Mouse (Mus musculus) intestine, embryonic 15.5 days (tissue): ENCODE data around the gene Ell2. TPM values are rescaled to one million over a fixed set of nuclear protein-coding genes. Genes with fewer than 3 reads are reported as not detected.
"Not testable (repeated sequence)": the region's sequence is repeated elsewhere in the genome, so short reads cannot be mapped to it uniquely, and the experiment has no call there.

Experiments used
- ATAC-seq: fragments of 200-750 bp; cut with Nextera tagmentation; 2 replicates; pipeline ENCODE4 v1.8.0; 2017; ENCODE audit warnings: moderate TSS enrichment, moderate library complexity
- H3K27ac ChIP-seq: fragments of 300-500 bp; sonication (generic); 2 replicates; pipeline ENCODE4 v1.5.1; 2015; ENCODE audit warnings: mild to moderate bottlenecking, inconsistent platforms
- H3K27me3 ChIP-seq: fragments of 300-500 bp; sonication (generic); replicated peaks from 2 replicates; pipeline ENCODE4 v1.6.1; 2015; ENCODE audit warnings: inconsistent platforms
- H3K36me3 ChIP-seq: fragments of 300-500 bp; sonication (generic); 2 replicates; pipeline ENCODE4 v1.6.1; 2015; ENCODE audit warnings: inconsistent platforms
- H3K4me1 ChIP-seq: fragments of 300-500 bp; sonication (generic); replicated peaks from 2 replicates; pipeline ENCODE4 v1.6.1; 2015; ENCODE audit warnings: inconsistent platforms
- H3K4me2 ChIP-seq: fragments of 300-500 bp; sonication (generic); replicated peaks from 2 replicates; pipeline ENCODE4 v1.6.1; 2015; ENCODE audit warnings: mild to moderate bottlenecking, inconsistent platforms
- H3K4me3 ChIP-seq: fragments of 300-500 bp; sonication (generic); replicated peaks from 2 replicates; pipeline ENCODE4 v1.5.1; 2015; ENCODE audit warnings: inconsistent platforms
- H3K9ac ChIP-seq: fragments of 300-500 bp; sonication (generic); 2 replicates; pipeline ENCODE4 v1.6.1; 2015; ENCODE audit warnings: inconsistent platforms
- H3K9me3 ChIP-seq: fragments of 300-500 bp; sonication (generic); 2 replicates; pipeline ENCODE4 v1.6.1; 2016; ENCODE audit warnings: inconsistent platforms
- WGBS: fragments of 180-500 bp; shearing (Covaris S2); methylation state at CpG from one replicate; pipeline ENCODE4 v1.1.7; 2015; 5-methylcytosine and 5-hydroxymethylcytosine counted together
- polyA plus RNA-seq: library from polyadenylated mRNA; unstranded; fragments of >200 nt; fragmentation: Nextera tagmentation; extraction: Ambion mirVana; gene quantifications from 2 replicates; pipeline ENCODE4 v1.2.1, GENCODE M21; 2015

Ell2 gene
- polyA plus RNA-seq, 1 experiment from 2014 or later, result 5.7 TPM

- H3K9ac ChIP-seq, ATAC-seq, H3K4me3 ChIP-seq, H3K4me2 ChIP-seq, H3K27me3 ChIP-seq, H3K36me3 ChIP-seq, H3K27ac ChIP-seq, H3K9me3 ChIP-seq: not testable (repeated sequence)
- 87% methylated on average over 4 of the region's 4 CpGs for WGBS
- peaks cover 12% of the 10 kb centered on the region; the same call in 1 of the 2 replicates for H3K4me1 ChIP-seq
Observed at GRCm38 (mm10) chr13:75711517-75711916, 5.0 kb downstream of the Ell2 start.

- H3K27me3 ChIP-seq, H3K9me3 ChIP-seq, H3K27ac ChIP-seq, H3K4me2 ChIP-seq, ATAC-seq, H3K4me3 ChIP-seq, H3K9ac ChIP-seq, H3K36me3 ChIP-seq: not testable (repeated sequence)
- WGBS, result 90% methylated on average over 5 of the region's 5 CpGs
- H3K4me1 ChIP-seq, result peaks cover 12% of the 10 kb centered on the region; the same call in 1 of the 2 replicates
Observed at GRCm38 (mm10) chr13:75712544-75712943, 6.0 kb downstream of the Ell2 start.

GRCm38 (mm10) chr13:75714407-75714806, 7.8 kb downstream of the Ell2 start:
- no peaks in the 10 kb centered on the region for H3K9me3 ChIP-seq
- 85% methylated on average over 6 of the region's 6 CpGs for WGBS
- no peaks in the 10 kb centered on the region for H3K27me3 ChIP-seq
- no peak overlapping the region for H3K4me2 ChIP-seq
- no peak overlapping the region for H3K27ac ChIP-seq
- no peak overlapping the region for H3K4me3 ChIP-seq
- ATAC-seq, result no peak
- H3K9ac ChIP-seq, result no peak overlapping the region
- no peaks in the 10 kb centered on the region for H3K36me3 ChIP-seq
- H3K4me1 ChIP-seq, result 0 out of 2 replicates have a peak, but pooled peaks cover 2% of the 10 kb centered on the region

GRCm38 (mm10) chr13:75717638-75718302, 11.2 kb downstream of the Ell2 start:
- Histone ChIP-seq H3K9ac (no peak overlapping the region), H3K4me1 (no peaks in the 10 kb centered on the region), H3K36me3 (no peaks in the 10 kb centered on the region), H3K4me3 (no peak overlapping the region), H3K27ac (no peak overlapping the region), H3K4me2 (no peak overlapping the region), H3K9me3 (no peaks in the 10 kb centered on the region), H3K27me3 (no peaks in the 10 kb centered on the region)
- no peak for ATAC-seq
- WGBS, result 73% methylated on average over 3 of the region's 3 CpGs

GRCm38 (mm10) chr13:75718376-75718775, 11.8 kb downstream of the Ell2 start:
- no peak overlapping the region for H3K4me2 ChIP-seq
- H3K9ac ChIP-seq, result no peak overlapping the region
- H3K9me3 ChIP-seq, result no peaks in the 10 kb centered on the region
- H3K4me1 ChIP-seq, result no peaks in the 10 kb centered on the region
- H3K4me3 ChIP-seq, result no peak overlapping the region
- no peak overlapping the region for H3K27ac ChIP-seq
- H3K36me3 ChIP-seq, result no peaks in the 10 kb centered on the region
- H3K27me3 ChIP-seq, result no peaks in the 10 kb centered on the region
- ATAC-seq, result no peak

- no peak overlapping the region for H3K4me3 ChIP-seq
- no peak for ATAC-seq
- no peaks in the 10 kb centered on the region for H3K9me3 ChIP-seq
- no peaks in the 10 kb centered on the region for H3K4me1 ChIP-seq
- H3K36me3 ChIP-seq, result no peaks in the 10 kb centered on the region
- no peaks in the 10 kb centered on the region for H3K27me3 ChIP-seq
- no peak overlapping the region for H3K9ac ChIP-seq
- H3K4me2 ChIP-seq, result no peak overlapping the region
- WGBS, result 89% methylated on average over 4 of the region's 4 CpGs
- no peak overlapping the region for H3K27ac ChIP-seq
Observed at GRCm38 (mm10) chr13:75719645-75720044, 13.1 kb downstream of the Ell2 start.

- H3K4me1 ChIP-seq, result no peaks in the 10 kb centered on the region
- no peaks in the 10 kb centered on the region for H3K27me3 ChIP-seq
- H3K4me3 ChIP-seq, result no peak overlapping the region
- H3K36me3 ChIP-seq, result no peaks in the 10 kb centered on the region
- H3K27ac ChIP-seq, result no peak overlapping the region
- no peak overlapping the region for H3K9ac ChIP-seq
- 58% methylated on average over 4 of the region's 4 CpGs for WGBS
- no peak overlapping the region for H3K4me2 ChIP-seq
- peak; percentile 41; the same call in 1 of the 2 replicates for ATAC-seq
- H3K9me3 ChIP-seq, result no peaks in the 10 kb centered on the region
Observed at GRCm38 (mm10) chr13:75726569-75727373, 20.2 kb downstream of the Ell2 start.

- Histone ChIP-seq H3K9ac (no peak overlapping the region), H3K27ac (no peak overlapping the region), H3K36me3 (no peaks in the 10 kb centered on the region), H3K4me3 (no peak overlapping the region), H3K9me3 (no peaks in the 10 kb centered on the region), H3K27me3 (no peaks in the 10 kb centered on the region), H3K4me1 (no peaks in the 10 kb centered on the region), H3K4me2 (no peak overlapping the region)
- ATAC-seq, result no peak
- 89% methylated on average over 1 of the region's 1 CpGs for WGBS
Observed at GRCm38 (mm10) chr13:75727932-75728331, 21.4 kb downstream of the Ell2 start.

- ATAC-seq, result no peak
- H3K4me2 ChIP-seq, result no peak overlapping the region
- no peaks in the 10 kb centered on the region for H3K9me3 ChIP-seq
- no peak overlapping the region for H3K27ac ChIP-seq
- H3K4me1 ChIP-seq, result no peaks in the 10 kb centered on the region
- 74% methylated on average over 1 of the region's 1 CpGs for WGBS
- H3K4me3 ChIP-seq, result no peak overlapping the region
- no peak overlapping the region for H3K9ac ChIP-seq
- no peaks in the 10 kb centered on the region for H3K36me3 ChIP-seq
- H3K27me3 ChIP-seq, result no peaks in the 10 kb centered on the region
Observed at GRCm38 (mm10) chr13:75729834-75730233, 23.3 kb downstream of the Ell2 start.

GRCm38 (mm10) chr13:75730717-75731116, 24.2 kb downstream of the Ell2 start:
- Histone ChIP-seq H3K27me3 (no peaks in the 10 kb centered on the region), H3K9me3 (no peaks in the 10 kb centered on the region), H3K4me1 (no peaks in the 10 kb centered on the region), H3K27ac (no peak overlapping the region), H3K4me3 (no peak overlapping the region), H3K36me3 (no peaks in the 10 kb centered on the region), H3K4me2 (no peak overlapping the region), H3K9ac (no peak overlapping the region)
- no peak for ATAC-seq

GRCm38 (mm10) chr13:75733594-75734161, 27.1 kb downstream of the Ell2 start:
- ATAC-seq, result peak; percentile 63; the same call in 1 of the 2 replicates

GRCm38 (mm10) chr13:75734231-75734630, 27.7 kb downstream of the Ell2 start:
- 90% methylated on average over 5 of the region's 5 CpGs for WGBS
- Histone ChIP-seq H3K4me2 (no peak overlapping the region), H3K9ac (no peak overlapping the region), H3K9me3 (no peaks in the 10 kb centered on the region), H3K27me3 (no peaks in the 10 kb centered on the region), H3K36me3 (no peaks in the 10 kb centered on the region), H3K27ac (no peak overlapping the region), H3K4me1 (0 out of 2 replicates have a peak, but pooled peaks cover 2% of the 10 kb centered on the region), H3K4me3 (no peak overlapping the region)
- no peak for ATAC-seq

More at GRCm38 (mm10) chr13:75733594-75734161, 27.1 kb downstream of the Ell2 start:
- H3K27me3 ChIP-seq, result no peaks in the 10 kb centered on the region
- no peak overlapping the region for H3K27ac ChIP-seq
- WGBS, result 66% methylated on average over 3 of the region's 3 CpGs
- H3K9ac ChIP-seq, result no peak overlapping the region
- H3K4me2 ChIP-seq, result no peak overlapping the region
- H3K4me1 ChIP-seq, result 0 out of 2 replicates have a peak, but pooled peaks cover 2% of the 10 kb centered on the region
- H3K36me3 ChIP-seq, result no peaks in the 10 kb centered on the region
- H3K9me3 ChIP-seq, result no peaks in the 10 kb centered on the region
- H3K4me3 ChIP-seq, result no peak overlapping the region
